Mouse (Mus musculus) kidney, adult 2 months (tissue): ENCODE results near the gene Mt3.

Experiments used
- CTCF ChIP-seq: fragments of 200-500 bp; conservative IDR thresholded peaks from 2 replicates; pipeline ENCODE4 v1.5.1; 2011; ENCODE audit warnings: low read depth, mild to moderate bottlenecking, control low read depth, low read length, moderate library complexity, mixed read lengths; ENCODE audit not compliant: insufficient read depth, insufficient read length
- POLR2A ChIP-seq: fragments of 200-500 bp; IDR thresholded peaks from one replicate; pipeline ENCODE4 v1.6.1; 2011; ENCODE audit warnings: low read depth, low read length, control low read depth

- no peak for TF ChIP-seq POLR2A
- no peak for TF ChIP-seq CTCF
Observed at GRCm38 (mm10) chr8:94180561-94180908, 28.1 kb downstream of the Mt3 start.
